Mouse (Mus musculus): Measurements from ENCODE around the gene 4933430I17Rik. TPM values are rescaled to one million over a fixed set of nuclear protein-coding genes. Genes with fewer than 3 reads are reported as not detected.

Gene 4933430I17Rik
- total RNA-seq, 2 experiments from 2014 or later: 0.08 to 0.27 TPM

- no peak for ATAC-seq (replicated peaks; ENCODE audit: poor library complexity)
These were observed 22.2 kb upstream of the 4933430I17Rik start for GRCm38 (mm10) chr4:62502969-62503368.

- ATAC-seq (replicated peaks; ENCODE audit: poor library complexity): no peak
These were observed 21.7 kb upstream of the 4933430I17Rik start, which contains the start of gene Hdhd3 for GRCm38 (mm10) chr4:62503374-62503970. Gene Hdhd3, minus strand, starts transcription at chr4:62503467.

GRCm38 (mm10) chr4:62505991-62506390, 19.2 kb upstream of the 4933430I17Rik start:
- no peak for ATAC-seq (replicated peaks; ENCODE audit: poor library complexity)

- ATAC-seq (replicated peaks; ENCODE audit: poor library complexity): peak; percentile 25
These were observed 18.4 kb upstream of the 4933430I17Rik start for GRCm38 (mm10) chr4:62506798-62507197.

- ATAC-seq (replicated peaks; ENCODE audit: poor library complexity): no peak
These were observed 16.3 kb upstream of the 4933430I17Rik start for GRCm38 (mm10) chr4:62508839-62509238.

GRCm38 (mm10) chr4:62509946-62510345, 15.2 kb upstream of the 4933430I17Rik start:
- ATAC-seq (replicated peaks; ENCODE audit: poor library complexity): no peak

GRCm38 (mm10) chr4:62513998-62514506, 11.1 kb upstream of the 4933430I17Rik start:
- no peak for ATAC-seq (replicated peaks; ENCODE audit: poor library complexity)

- no peak for ATAC-seq (replicated peaks; ENCODE audit: poor library complexity)
These were observed 10.2 kb upstream of the 4933430I17Rik start for GRCm38 (mm10) chr4:62514995-62515394.

- ATAC-seq (replicated peaks; ENCODE audit: poor library complexity): peak; percentile 27
These were observed 9.7 kb upstream of the 4933430I17Rik start for GRCm38 (mm10) chr4:62515490-62515889.

- ATAC-seq (replicated peaks; ENCODE audit: poor library complexity): no peak
These were observed 9.1 kb upstream of the 4933430I17Rik start for GRCm38 (mm10) chr4:62516079-62516478.

- ATAC-seq (replicated peaks; ENCODE audit: poor library complexity): peak; percentile 68
These were observed 8.6 kb upstream of the 4933430I17Rik start for GRCm38 (mm10) chr4:62516579-62516978.

- ATAC-seq (replicated peaks; ENCODE audit: poor library complexity): peak; percentile 7
These were observed 8.1 kb upstream of the 4933430I17Rik start for GRCm38 (mm10) chr4:62517046-62517445.

GRCm38 (mm10) chr4:62517538-62518415, 7.4 kb upstream of the 4933430I17Rik start:
- no peak for ATAC-seq (replicated peaks; ENCODE audit: poor library complexity)

- ATAC-seq (replicated peaks; ENCODE audit: poor library complexity): no peak
These were observed 6.6 kb upstream of the 4933430I17Rik start for GRCm38 (mm10) chr4:62518416-62519121.

GRCm38 (mm10) chr4:62519122-62519848, 5.9 kb upstream of the 4933430I17Rik start:
- peak; percentile 11 for ATAC-seq (replicated peaks; ENCODE audit: poor library complexity)

- peak; percentile 36 for ATAC-seq (replicated peaks; ENCODE audit: poor library complexity)
These were observed 5.3 kb upstream of the 4933430I17Rik start, which contains the start of gene Alad for GRCm38 (mm10) chr4:62519849-62520233. Gene Alad, minus strand, starts transcription at chr4:62519918.

- ATAC-seq (replicated peaks; ENCODE audit: poor library complexity): no peak
These were observed 4.2 kb upstream of the 4933430I17Rik start for GRCm38 (mm10) chr4:62520892-62521400.

GRCm38 (mm10) chr4:62525489-62525811, 281 bp downstream of the 4933430I17Rik start:
- no peak for ATAC-seq (replicated peaks; ENCODE audit: poor library complexity)

GRCm38 (mm10) chr4:62526256-62526655, 1.1 kb downstream of the 4933430I17Rik start:
- ATAC-seq (replicated peaks; ENCODE audit: poor library complexity): no peak

GRCm38 (mm10) chr4:62527655-62528054, 2.5 kb downstream of the 4933430I17Rik start:
- peak; percentile 15; the same call in 1 of the 2 replicates for ATAC-seq (replicated peaks; ENCODE audit: poor library complexity)
